Comparison of ENCODE assay signal across 12 mouse cellular contexts in genomic region chr1:106030331-106030730, GRCm38 (mm10). TPM values are rescaled to one million over a fixed set of nuclear protein-coding genes. Genes with fewer than 3 reads are reported as not detected.
DNase-seq lines count a peak whose midpoint lies in the region; ATAC-seq lines count a peak whose summit lies in the region.
"Had no signal": no experiment of that assay in that cellular context is flagged by ENCODE, and none has a peak within 500 bp of the region (broad histone marks: within the 10 kb centered on the region; RNA-seq: fewer than 3 reads in every experiment).

No protein-coding gene starts in this region.

- H3K4me1 ChIP-seq in hindbrain, embryonic 16.5 days (ENCODE audit: control insufficient read depth, insufficient read depth, low read depth, low read length), result no peaks in the 10 kb centered on the region
- no peaks in the 10 kb centered on the region for H3K4me1 ChIP-seq in hindbrain, embryonic 12.5 days

- DNase-seq in spleen, adult 18-20 months, result peak; percentile 42 to 47
- DNase-seq in spleen, adult 12 weeks (ENCODE audit: low spot score), result no peak
- DNase-seq in right cerebral cortex, postnatal 36 days (ENCODE audit: low spot score in 2 of 2), result no peak
- no peak for DNase-seq in kidney, postnatal 10 days

- no peaks in the 10 kb centered on the region for H3K9me3 ChIP-seq in hindbrain, embryonic 16.5 days (ENCODE audit: control insufficient read depth, low read length)
- H3K9me3 ChIP-seq in hindbrain, embryonic 12.5 days (replicated peaks), result no peaks in the 10 kb centered on the region
- H3K9me3 ChIP-seq: embryonic facial prominence, embryonic 13.5 days had no signal

- WGBS in hindbrain, embryonic 16.5 days, result 88% methylated on average over 10 of the region's 10 CpGs
- WGBS in hindbrain, embryonic 12.5 days, result 90% methylated on average over 10 of the region's 10 CpGs

- H3K4me2 ChIP-seq in hindbrain, embryonic 16.5 days (ENCODE audit: low read length), result no peak overlapping the region
- H3K4me2 ChIP-seq in hindbrain, embryonic 12.5 days (replicated peaks), result no peak overlapping the region
- H3K4me2 ChIP-seq: embryonic facial prominence, embryonic 13.5 days; midbrain, embryonic 11.5 days had no signal

- H3K27ac ChIP-seq in hindbrain, embryonic 16.5 days (ENCODE audit: low read depth, low read length), result no peak overlapping the region
- H3K27ac ChIP-seq in hindbrain, embryonic 12.5 days, result no peak overlapping the region
- H3K27ac ChIP-seq: embryonic facial prominence, embryonic 13.5 days; left cerebral cortex, adult 2 months had no signal

- 0 out of 2 replicates have a peak, but pooled peaks have one; percentile 41 for ATAC-seq in hindbrain, embryonic 16.5 days
- ATAC-seq in hindbrain, embryonic 12.5 days (ENCODE audit: low FRiP score), result no peak
- peak; percentile 83 for ATAC-seq in megakaryocyte, adult 5-6 weeks (ENCODE audit: poor library complexity, severe bottlenecking)
- ATAC-seq: forebrain, embryonic 16.5 days; inflammation-experienced regulatory T-cells, adult 6 months had no signal

- H3K36me3 ChIP-seq in hindbrain, embryonic 16.5 days (ENCODE audit: control insufficient read depth, insufficient read depth, low read length), result peaks cover 21% of the 10 kb centered on the region
- H3K36me3 ChIP-seq in hindbrain, embryonic 12.5 days, result peaks cover 28% of the 10 kb centered on the region

- H3K4me3 ChIP-seq in hindbrain, embryonic 16.5 days (ENCODE audit: low read length), result no peak overlapping the region
- H3K4me3 ChIP-seq in hindbrain, embryonic 12.5 days, result no peak overlapping the region
- H3K4me3 ChIP-seq: embryonic facial prominence, embryonic 13.5 days; left cerebral cortex, adult 2 months had no signal

- H3K27me3 ChIP-seq in hindbrain, embryonic 16.5 days (replicated peaks; ENCODE audit: control insufficient read depth, insufficient read depth, low read length), result no peaks in the 10 kb centered on the region
- H3K27me3 ChIP-seq in hindbrain, embryonic 12.5 days, result no peaks in the 10 kb centered on the region
- H3K27me3 ChIP-seq: embryonic facial prominence, embryonic 13.5 days had no signal

- no peak overlapping the region for H3K9ac ChIP-seq in hindbrain, embryonic 16.5 days (ENCODE audit: low read depth, low read length)
- no peak overlapping the region for H3K9ac ChIP-seq in hindbrain, embryonic 12.5 days
- H3K9ac ChIP-seq: embryonic facial prominence, embryonic 13.5 days had no signal

RNA-seq across cellular contexts. Expression of gene Zcchc2, which starts 40.1 kb away (rescaled TPM):
- 2.8 and 2.9 TPM in 2 replicates for polyA plus RNA-seq in hindbrain, embryonic 16.5 days (2015; fragmentation: Nextera tagmentation; extraction: Ambion mirVana)
- 1.9 and 2.0 TPM in 2 replicates for polyA plus RNA-seq in hindbrain, embryonic 12.5 days (2016; fragmentation: Nextera tagmentation; extraction: Ambion mirVana)
- total RNA-seq in megakaryocyte, adult 5-6 weeks (2015), result 24.7 and 25.8 TPM in 2 replicates
- total RNA-seq in megakaryocyte, adult 5-6 weeks (2017), result 19.1 TPM in 2 replicates

Comparison
In these comparisons a context has a peak if more than half of its experiments do, and no peak if none do; other contexts are left out.
1. DNase-seq: peak in spleen, adult 18-20 months (2 of 2); none in spleen, adult 12 weeks (single experiment), right cerebral cortex, postnatal 36 days (0 of 2) and kidney, postnatal 10 days (single experiment).